In the genomic region with DNA sequence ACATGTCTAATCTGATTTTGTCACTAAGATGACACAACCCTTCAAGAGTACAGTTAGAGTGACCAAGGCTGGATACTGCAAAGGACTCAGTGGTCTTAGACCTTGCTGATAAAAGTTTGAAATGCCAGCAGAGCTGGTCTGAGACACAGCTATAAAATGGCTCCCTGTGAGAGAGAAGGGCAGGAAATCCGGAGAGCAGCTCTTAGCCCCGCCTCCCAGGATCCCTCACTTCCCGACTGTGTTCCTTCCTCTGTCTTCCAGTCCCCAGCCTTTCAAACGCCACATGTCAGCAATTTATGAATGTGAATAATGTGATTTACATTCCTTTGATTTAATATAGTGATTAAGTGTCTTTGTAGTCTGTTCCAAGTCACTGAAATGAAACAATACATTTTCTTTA, we compare ENCODE assay signal across 19 mouse cellular contexts.
DNase-seq lines count a peak whose midpoint lies in the region; ATAC-seq and TF ChIP-seq lines count a peak whose summit lies in the region.
"Had no signal": no experiment of that assay in that cellular context is flagged by ENCODE, and none has a peak within 500 bp of the region (broad histone marks: within the 10 kb centered on the region; RNA-seq: fewer than 3 reads in every experiment).

No protein-coding gene starts in this region.

- H3K4me1 ChIP-seq in hindbrain, embryonic 15.5 days (replicated peaks), result peaks cover 8% of the 10 kb centered on the region
- H3K4me1 ChIP-seq in hindbrain, embryonic 10.5 days (replicated peaks), result no peaks in the 10 kb centered on the region
- H3K4me1 ChIP-seq in midbrain, embryonic 13.5 days (replicated peaks), result peaks cover 8% of the 10 kb centered on the region
- H3K4me1 ChIP-seq in midbrain, postnatal 0 days (ENCODE audit: insufficient read depth, low read length), result no peaks in the 10 kb centered on the region

- H3K27ac ChIP-seq in hindbrain, embryonic 15.5 days (replicated peaks), result 0 out of 2 replicates have a peak overlapping the region, but pooled peaks have one; percentile 30
- no peak overlapping the region for H3K27ac ChIP-seq in hindbrain, embryonic 10.5 days
- no peak overlapping the region for H3K27ac ChIP-seq in midbrain, embryonic 13.5 days
- H3K27ac ChIP-seq in midbrain, postnatal 0 days (ENCODE audit: low read depth, low read length), result no peak overlapping the region
- H3K27ac ChIP-seq: macrophage; neural tube, embryonic 15.5 days had no signal

- 37% methylated on average over 4 of the region's 4 CpGs for WGBS in hindbrain, embryonic 15.5 days
- 60% methylated on average over 4 of the region's 4 CpGs for WGBS in hindbrain, embryonic 10.5 days
- 41% methylated on average over 4 of the region's 4 CpGs for WGBS in midbrain, embryonic 13.5 days
- 36% methylated on average over 4 of the region's 4 CpGs for WGBS in midbrain, postnatal 0 days

- H3K4me2 ChIP-seq in hindbrain, embryonic 15.5 days, result no peak overlapping the region
- H3K4me2 ChIP-seq in midbrain, embryonic 13.5 days (replicated peaks), result no peak overlapping the region
- H3K4me2 ChIP-seq in midbrain, postnatal 0 days (ENCODE audit: low read depth, low read length, poor library complexity, severe bottlenecking), result no peak overlapping the region
- H3K4me2 ChIP-seq: heart, embryonic 11.5 days; neural tube, embryonic 15.5 days had no signal

- H3K4me3 ChIP-seq in hindbrain, embryonic 15.5 days, result no peak overlapping the region
- no peak overlapping the region for H3K4me3 ChIP-seq in hindbrain, embryonic 10.5 days
- H3K4me3 ChIP-seq in midbrain, embryonic 13.5 days (replicated peaks), result no peak overlapping the region
- H3K4me3 ChIP-seq in midbrain, postnatal 0 days (ENCODE audit: low read depth, low read length), result no peak overlapping the region
- H3K4me3 ChIP-seq: neural tube, embryonic 15.5 days had no signal

- no peak for TF ChIP-seq CTCF in midbrain, postnatal 0 days (IDR thresholded peaks at IDR 0.05)

- peak; percentile 22 for DNase-seq in adrenal gland, postnatal 10 days
- DNase-seq in adrenal gland, adult 2 months, result no peak
- no peak for DNase-seq in hindbrain, embryonic 10.5 days (ENCODE audit: low spot score)
- no peak for DNase-seq in midbrain, postnatal 0 days (ENCODE audit: low spot score)
- DNase-seq in cerebellum, adult 9-11 months, result no peak
- DNase-seq in urinary bladder, adult 18-20 months (ENCODE audit: low spot score in 2 of 2), result no peak
- DNase-seq: cerebellum, adult 11 months; gastrocnemius, postnatal 36 days; heart, postnatal 36 days; kidney, adult 2 months; layer of hippocampus, adult 9-11 months; liver; lung, adult 18-20 months; right cerebral cortex, postnatal 4 days had no signal

- no peaks in the 10 kb centered on the region for H3K36me3 ChIP-seq in hindbrain, embryonic 15.5 days
- no peaks in the 10 kb centered on the region for H3K36me3 ChIP-seq in hindbrain, embryonic 10.5 days
- H3K36me3 ChIP-seq in midbrain, embryonic 13.5 days, result no peaks in the 10 kb centered on the region
- H3K36me3 ChIP-seq in midbrain, postnatal 0 days (ENCODE audit: insufficient read depth, low read length), result no peaks in the 10 kb centered on the region
- H3K36me3 ChIP-seq: neural tube, embryonic 15.5 days had no signal

- H3K9ac ChIP-seq in hindbrain, embryonic 15.5 days, result no peak overlapping the region
- no peak overlapping the region for H3K9ac ChIP-seq in midbrain, embryonic 13.5 days (replicated peaks)
- H3K9ac ChIP-seq in midbrain, postnatal 0 days (replicated peaks; ENCODE audit: low read length, poor library complexity, severe bottlenecking), result no peak overlapping the region
- H3K9ac ChIP-seq: neural tube, embryonic 15.5 days had no signal

- no peaks in the 10 kb centered on the region for H3K27me3 ChIP-seq in hindbrain, embryonic 15.5 days
- H3K27me3 ChIP-seq in hindbrain, embryonic 10.5 days (ENCODE audit: insufficient read depth, poor library complexity, severe bottlenecking), result no peaks in the 10 kb centered on the region
- no peaks in the 10 kb centered on the region for H3K27me3 ChIP-seq in midbrain, embryonic 13.5 days
- H3K27me3 ChIP-seq in midbrain, postnatal 0 days (ENCODE audit: insufficient read depth, low read length), result no peaks in the 10 kb centered on the region
- H3K27me3 ChIP-seq: neural tube, embryonic 15.5 days had no signal

- ATAC-seq in hindbrain, embryonic 15.5 days (ENCODE audit: low FRiP score, low read depth), result no peak
- peak; percentile 53; the same call in 1 of the 2 replicates for ATAC-seq in midbrain, embryonic 13.5 days
- no peak for ATAC-seq in midbrain, postnatal 0 days (ENCODE audit: low FRiP score)

- no peaks in the 10 kb centered on the region for H3K9me3 ChIP-seq in hindbrain, embryonic 15.5 days
- H3K9me3 ChIP-seq in hindbrain, embryonic 10.5 days, result no peaks in the 10 kb centered on the region
- no peaks in the 10 kb centered on the region for H3K9me3 ChIP-seq in midbrain, embryonic 13.5 days
- H3K9me3 ChIP-seq in midbrain, postnatal 0 days (ENCODE audit: low read length), result no peaks in the 10 kb centered on the region
- H3K9me3 ChIP-seq: neural tube, embryonic 15.5 days had no signal
